In genomic region chr6:57551211-57551796, GRCm38 (mm10) we compare ENCODE assay signal across 20 mouse cellular contexts.
"Had no signal": no experiment of that assay in that cellular context is flagged by ENCODE, and none has a peak within 500 bp of the region (broad histone marks: within the 10 kb centered on the region; RNA-seq: fewer than 3 reads in every experiment).

No protein-coding gene starts in this region.

- ATAC-seq: midbrain, embryonic 16.5 days had no signal

- H3K4me3 ChIP-seq: midbrain, embryonic 10.5 days; midbrain, embryonic 12.5 days; myocyte; neural tube, embryonic 13.5 days; neural tube, embryonic 15.5 days; stomach, embryonic 15.5 days had no signal

- H3K36me3 ChIP-seq: midbrain, embryonic 10.5 days; midbrain, embryonic 12.5 days; neural tube, embryonic 13.5 days; neural tube, embryonic 15.5 days; stomach, embryonic 15.5 days had no signal

- H3K4me1 ChIP-seq: midbrain, embryonic 10.5 days; midbrain, embryonic 12.5 days; neural tube, embryonic 13.5 days; neural tube, embryonic 15.5 days; stomach, embryonic 15.5 days had no signal

- H3K9ac ChIP-seq: lung, embryonic 14.5 days; midbrain, embryonic 12.5 days; neural tube, embryonic 13.5 days; neural tube, embryonic 15.5 days; stomach, embryonic 15.5 days had no signal

- H3K9me3 ChIP-seq: midbrain, embryonic 10.5 days; midbrain, embryonic 12.5 days; neural tube, embryonic 13.5 days; neural tube, embryonic 15.5 days; stomach, embryonic 15.5 days had no signal

- H3K27ac ChIP-seq: midbrain, embryonic 10.5 days; midbrain, embryonic 12.5 days; neural tube, embryonic 13.5 days; neural tube, embryonic 15.5 days; stomach, embryonic 15.5 days; stomach, postnatal 0 days had no signal

- DNase-seq: lung, adult 18-20 months; lung, embryonic 14.5 days; lung, postnatal 10 days; lung, postnatal 4 days; midbrain, embryonic 14.5 days; retina, postnatal 1 day; right cerebral cortex, adult 18-20 months; right cerebral cortex, postnatal 25 days; right cerebral cortex, postnatal 4 days; thymus, adult 2 months; thymus, postnatal 25 days; thymus, postnatal 4 days had no signal

- H3K27me3 ChIP-seq: midbrain, embryonic 12.5 days; neural tube, embryonic 13.5 days; neural tube, embryonic 15.5 days; stomach, embryonic 15.5 days had no signal

- H3K4me2 ChIP-seq: lung, embryonic 14.5 days; midbrain, embryonic 12.5 days; neural tube, embryonic 13.5 days; neural tube, embryonic 15.5 days; stomach, embryonic 15.5 days had no signal
